Mouse (Mus musculus) hindbrain, embryonic 13.5 days (tissue): ENCODE measurements around the gene Slc43a2. TPM values are rescaled to one million over a fixed set of nuclear protein-coding genes. Genes with fewer than 3 reads are reported as not detected.
A peak's percentile ranks its signal among the peaks of the same experiment; 100 is the strongest.

Experiments
- ATAC-seq: fragments of 200-750 bp; cut with Nextera tagmentation; 2 replicates; pipeline ENCODE4 v1.8.0; 2017; ENCODE audit warnings: moderate TSS enrichment; ENCODE audit not compliant: low FRiP score
- H3K27ac ChIP-seq: fragments of 300-500 bp; sonication (generic); 2 replicates; pipeline ENCODE4 v1.5.1; 2015; ENCODE audit warnings: inconsistent platforms, mild to moderate bottlenecking, moderate library complexity
- H3K27me3 ChIP-seq: fragments of 300-500 bp; sonication (generic); 2 replicates; pipeline ENCODE4 v1.6.1; 2015; ENCODE audit warnings: mild to moderate bottlenecking, inconsistent platforms
- H3K36me3 ChIP-seq: fragments of 300-500 bp; sonication (generic); 2 replicates; pipeline ENCODE4 v1.6.1; 2015; ENCODE audit warnings: mild to moderate bottlenecking, inconsistent platforms
- H3K4me1 ChIP-seq: fragments of 300-500 bp; sonication (generic); replicated peaks from 2 replicates; pipeline ENCODE4 v1.6.1; 2015; ENCODE audit warnings: inconsistent platforms
- H3K4me2 ChIP-seq: fragments of 300-500 bp; sonication (generic); 2 replicates; pipeline ENCODE4 v1.6.1; 2015; ENCODE audit warnings: inconsistent platforms, mild to moderate bottlenecking, moderate library complexity
- H3K4me3 ChIP-seq: fragments of 300-500 bp; sonication (generic); 2 replicates; pipeline ENCODE4 v1.5.1; 2015; ENCODE audit warnings: mild to moderate bottlenecking, inconsistent platforms
- H3K9ac ChIP-seq: fragments of 300-500 bp; sonication (generic); 2 replicates; pipeline ENCODE4 v1.6.1; 2015; ENCODE audit warnings: mild to moderate bottlenecking, inconsistent platforms
- H3K9me3 ChIP-seq: fragments of 300-500 bp; sonication (generic); 2 replicates; pipeline ENCODE4 v1.6.1; 2016; ENCODE audit warnings: inconsistent platforms
- WGBS: fragments of 180-500 bp; shearing (Covaris S2); methylation state at CpG from one replicate; pipeline ENCODE4 v1.1.7; 2015; 5-methylcytosine and 5-hydroxymethylcytosine counted together
- microRNA-seq: library from miRNA; unstranded; fragments of <30 nt; microRNA quantifications from one replicate; pipeline ENCODE4, GENCODE M21; 2016
- polyA plus RNA-seq: library from polyadenylated mRNA; unstranded; fragments of >200 nt; fragmentation: Nextera tagmentation; extraction: Ambion mirVana; gene quantifications from 2 replicates; pipeline ENCODE4 v1.2.1, GENCODE M21; 2015

Slc43a2 gene
- polyA plus RNA-seq, 1 experiment from 2014 or later, result 21.0 TPM

DNA sequence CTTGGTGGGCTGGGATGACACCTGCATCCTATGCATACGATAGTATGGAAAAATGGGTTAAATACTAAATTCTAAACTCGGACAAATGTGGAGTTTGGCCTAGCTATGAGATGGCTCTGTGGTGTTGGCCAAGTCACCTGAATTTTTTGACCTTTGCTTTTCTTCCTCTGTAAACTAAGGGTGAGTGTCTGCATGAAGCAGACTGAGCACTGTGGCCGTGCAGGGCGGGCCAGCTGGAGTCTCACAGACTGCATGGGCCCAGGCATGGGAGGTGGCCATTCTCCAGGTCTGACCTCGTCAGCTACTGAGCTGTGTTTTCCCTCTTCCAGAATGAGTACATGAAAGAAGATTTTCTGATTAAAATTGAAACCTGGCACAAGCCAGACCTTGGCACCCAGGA is 77.3 kb downstream of the Slc43a2 start:
- Histone ChIP-seq H3K9ac (no peak overlapping the region), H3K36me3 (peaks cover 78% of the 10 kb centered on the region), H3K4me2 (no peak overlapping the region), H3K27me3 (no peaks in the 10 kb centered on the region), H3K27ac (no peak overlapping the region), H3K4me3 (no peak overlapping the region), H3K4me1 (no peaks in the 10 kb centered on the region), H3K9me3 (no peaks in the 10 kb centered on the region)
- 93% methylated on average over 5 of the region's 5 CpGs for WGBS
- ATAC-seq, result no peak

DNA sequence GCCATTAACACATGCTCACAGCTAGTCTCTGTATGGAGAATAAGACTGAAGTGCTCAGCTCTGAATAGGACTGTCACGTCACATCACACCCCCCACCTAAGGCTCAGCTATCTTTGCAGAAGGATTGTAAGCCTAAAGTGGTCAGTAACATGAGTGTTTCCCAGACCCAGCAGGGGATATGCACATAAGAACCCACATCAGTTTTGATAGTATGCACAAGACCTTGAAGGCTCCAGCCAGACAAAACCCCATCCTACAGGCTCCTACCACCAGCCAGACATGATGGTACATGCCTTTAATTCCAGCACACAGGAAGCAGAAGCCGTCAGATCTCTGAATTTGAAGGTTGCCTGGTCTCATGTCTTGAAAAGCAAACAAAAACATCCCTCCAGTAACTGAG is 78.5 kb downstream of the Slc43a2 start:
- no peak for ATAC-seq
- H3K4me2 ChIP-seq, result no peak overlapping the region
- H3K27me3 ChIP-seq, result no peaks in the 10 kb centered on the region
- no peak overlapping the region for H3K27ac ChIP-seq
- H3K4me3 ChIP-seq, result no peak overlapping the region
- H3K4me1 ChIP-seq, result no peaks in the 10 kb centered on the region
- no peaks in the 10 kb centered on the region for H3K9me3 ChIP-seq
- 86% methylated on average over 2 of the region's 2 CpGs for WGBS
- H3K9ac ChIP-seq, result no peak overlapping the region
- H3K36me3 ChIP-seq, result peaks cover 81% of the 10 kb centered on the region

DNA sequence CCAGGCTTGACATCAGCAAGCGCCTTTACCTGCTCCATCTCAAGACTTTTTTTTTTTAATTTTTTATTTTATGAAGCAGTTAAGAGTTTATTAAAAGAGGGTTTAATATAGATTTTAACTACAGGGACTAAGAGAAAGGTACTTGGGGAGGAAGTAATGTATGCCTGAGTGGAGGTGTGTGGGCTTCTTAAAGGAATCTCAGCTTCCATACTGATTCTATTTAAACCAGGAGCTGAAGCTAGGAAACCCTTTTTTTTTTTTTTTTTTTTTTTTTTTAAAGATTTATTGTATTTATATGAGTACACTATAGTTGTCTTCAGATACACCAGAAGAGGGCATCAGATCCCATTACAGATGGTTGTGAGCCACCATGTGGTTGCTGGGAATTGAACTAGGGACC is 83.3 kb downstream of the Slc43a2 start:
- no peak overlapping the region for H3K4me3 ChIP-seq
- WGBS, result 100% methylated on average over 1 of the region's 1 CpGs
- no peak overlapping the region for H3K9ac ChIP-seq
- no peak for ATAC-seq
- no peak overlapping the region for H3K4me2 ChIP-seq
- H3K36me3 ChIP-seq, result peaks cover 86% of the 10 kb centered on the region
- no peaks in the 10 kb centered on the region for H3K9me3 ChIP-seq
- no peaks in the 10 kb centered on the region for H3K27me3 ChIP-seq
- H3K27ac ChIP-seq, result no peak overlapping the region
- H3K4me1 ChIP-seq, result no peaks in the 10 kb centered on the region

DNA sequence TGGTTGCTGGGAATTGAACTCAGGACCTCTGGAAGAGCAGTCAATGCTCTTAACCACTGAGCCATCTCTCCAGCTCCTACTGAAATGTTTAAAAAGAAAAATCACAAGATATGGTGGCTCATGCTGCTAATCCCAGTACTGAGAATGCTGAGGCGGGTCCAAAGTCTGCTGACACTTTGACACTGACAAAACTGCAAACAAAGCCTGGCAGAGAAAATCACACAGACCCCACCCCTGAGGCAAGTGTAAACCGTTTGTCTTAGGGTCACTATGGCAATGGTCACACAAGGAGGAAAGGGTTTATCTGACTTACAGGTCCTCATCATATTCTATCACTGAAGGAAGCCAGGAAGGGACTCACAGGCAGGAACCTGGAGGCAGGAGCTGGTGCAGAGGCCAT is 84.1 kb downstream of the Slc43a2 start:
- Histone ChIP-seq H3K27ac (no peak overlapping the region), H3K36me3 (peaks cover 86% of the 10 kb centered on the region), H3K27me3 (no peaks in the 10 kb centered on the region), H3K4me3 (no peak overlapping the region), H3K4me2 (no peak overlapping the region), H3K9ac (no peak overlapping the region), H3K4me1 (no peaks in the 10 kb centered on the region), H3K9me3 (no peaks in the 10 kb centered on the region)
- ATAC-seq, result no peak
- WGBS, result 91% methylated on average over 2 of the region's 2 CpGs

DNA sequence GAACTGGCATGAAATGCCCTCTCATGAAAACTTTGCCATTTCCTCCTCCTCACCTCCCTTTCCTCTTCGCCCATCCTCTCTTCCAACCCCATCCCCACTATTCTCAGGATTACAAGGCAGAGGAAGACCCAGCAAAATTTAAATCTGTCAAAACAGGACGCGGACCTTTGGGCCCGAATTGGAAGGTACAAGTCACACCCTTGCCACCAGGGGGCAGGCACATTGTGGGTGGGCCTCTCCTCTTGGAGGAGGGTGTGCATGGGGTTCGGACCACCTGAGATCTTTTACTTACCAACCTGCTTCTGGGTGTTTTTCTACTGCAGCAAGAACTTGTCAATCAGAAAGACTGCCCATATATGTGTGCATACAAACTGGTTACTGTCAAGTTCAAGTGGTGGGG is 87.6 kb downstream of the Slc43a2 start:
- peaks cover 84% of the 10 kb centered on the region for H3K36me3 ChIP-seq
- ATAC-seq, result no peak
- no peaks in the 10 kb centered on the region for H3K4me1 ChIP-seq
- WGBS, result 90% methylated on average over 5 of the region's 5 CpGs
- no peak overlapping the region for H3K9ac ChIP-seq
- no peaks in the 10 kb centered on the region for H3K9me3 ChIP-seq
- no peak overlapping the region for H3K27ac ChIP-seq
- H3K4me2 ChIP-seq, result no peak overlapping the region
- no peak overlapping the region for H3K4me3 ChIP-seq
- no peaks in the 10 kb centered on the region for H3K27me3 ChIP-seq

DNA sequence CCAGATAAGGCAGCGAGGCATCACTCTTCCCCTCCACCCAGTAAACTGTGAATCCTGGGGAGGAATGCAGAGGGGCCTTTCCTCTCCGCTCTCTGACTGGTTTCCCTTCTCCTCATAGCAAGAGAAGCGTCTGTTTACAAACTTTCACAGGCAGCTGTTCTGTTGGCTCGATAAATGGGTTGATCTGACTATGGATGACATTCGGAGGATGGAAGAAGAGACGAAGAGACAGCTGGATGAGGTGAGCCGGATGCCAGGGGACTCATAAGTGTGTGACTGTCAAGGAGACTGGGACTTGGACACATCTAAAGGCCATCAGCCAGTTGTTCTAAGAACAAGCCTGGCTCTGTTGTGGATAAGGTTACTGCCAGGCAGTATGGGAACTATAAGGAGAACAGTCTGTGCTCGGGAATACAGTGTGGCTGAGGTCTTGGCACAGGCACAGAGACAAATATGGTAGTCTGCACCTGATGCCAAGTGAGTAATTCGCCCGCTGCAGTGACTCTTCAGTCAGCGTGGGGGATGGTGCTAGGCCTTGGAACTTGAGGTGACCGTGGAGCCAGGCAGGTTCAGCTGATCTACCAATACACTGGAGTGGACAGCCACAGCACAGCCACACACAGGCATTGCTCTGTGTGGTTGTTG is 88.8 kb downstream of the Slc43a2 start:
- H3K9ac ChIP-seq, result no peak overlapping the region
- H3K27me3 ChIP-seq, result no peaks in the 10 kb centered on the region
- no peaks in the 10 kb centered on the region for H3K9me3 ChIP-seq
- H3K36me3 ChIP-seq, result peaks cover 82% of the 10 kb centered on the region
- WGBS, result 92% methylated on average over 12 of the region's 12 CpGs
- ATAC-seq, result no peak
- no peak overlapping the region for H3K4me2 ChIP-seq
- no peak overlapping the region for H3K27ac ChIP-seq
- H3K4me3 ChIP-seq, result no peak overlapping the region
- H3K4me1 ChIP-seq, result no peaks in the 10 kb centered on the region

DNA sequence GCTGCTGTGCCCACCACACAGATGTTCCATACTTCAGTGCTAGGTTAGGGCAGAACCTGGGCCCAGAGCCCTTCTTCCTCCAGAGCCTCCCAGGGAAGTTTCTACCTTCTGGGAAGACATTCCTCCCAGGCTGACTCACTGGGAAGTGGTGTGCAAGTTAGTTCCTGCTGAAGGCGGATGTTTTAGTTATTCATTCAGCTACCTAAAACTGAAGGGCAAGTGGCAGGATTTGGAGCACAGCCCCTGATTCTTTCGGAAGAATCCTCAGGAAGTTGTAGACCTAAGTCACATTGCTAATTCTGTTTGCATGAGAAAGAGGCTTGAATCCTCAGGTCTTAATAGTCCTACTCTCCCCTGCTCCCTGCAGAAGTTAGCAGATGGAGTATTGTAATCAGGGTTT is 89.9 kb downstream of the Slc43a2 start:
- WGBS, result 92% methylated on average over 2 of the region's 2 CpGs
- H3K4me3 ChIP-seq, result no peak overlapping the region
- no peaks in the 10 kb centered on the region for H3K27me3 ChIP-seq
- no peak overlapping the region for H3K9ac ChIP-seq
- H3K27ac ChIP-seq, result no peak overlapping the region
- peaks cover 86% of the 10 kb centered on the region for H3K36me3 ChIP-seq
- H3K4me2 ChIP-seq, result no peak overlapping the region
- H3K4me1 ChIP-seq, result no peaks in the 10 kb centered on the region
- ATAC-seq, result no peak
- H3K9me3 ChIP-seq, result no peaks in the 10 kb centered on the region

DNA sequence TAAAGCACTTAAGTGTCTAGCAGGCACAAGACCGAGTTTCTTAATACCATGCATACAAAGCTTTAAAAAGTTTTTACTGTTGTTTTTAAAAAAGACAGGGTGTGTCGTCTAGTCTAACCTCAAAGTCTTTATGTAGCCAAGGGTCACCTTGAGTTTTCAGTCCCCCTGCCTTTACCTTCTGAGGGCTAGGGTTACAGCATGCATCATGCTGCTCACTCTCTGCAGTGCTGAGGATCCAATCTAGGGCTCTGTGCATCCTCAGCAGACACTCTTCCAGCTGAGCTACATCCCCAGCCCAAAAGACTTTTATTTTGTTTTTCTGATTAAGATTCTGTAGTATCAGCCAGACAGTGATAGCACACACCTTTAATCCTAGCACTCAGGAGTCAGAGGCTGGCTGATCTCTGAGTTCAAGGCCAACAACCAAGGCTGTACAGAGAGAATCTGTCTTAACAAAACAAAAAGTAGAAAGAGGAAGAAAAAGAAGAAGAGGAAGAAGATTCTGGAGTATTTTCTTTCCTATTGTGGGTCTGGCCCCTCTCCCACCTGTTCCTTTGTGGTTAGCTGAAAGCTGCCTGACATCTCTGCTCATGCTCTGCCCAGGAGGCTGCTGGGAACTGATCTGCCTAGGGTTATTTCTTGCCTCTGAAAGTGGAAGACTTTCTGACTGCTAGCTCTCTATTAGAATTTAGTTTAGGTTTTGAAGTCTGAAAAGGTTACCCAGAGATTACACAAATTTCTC is 91.3 kb downstream of the Slc43a2 start:
- H3K27me3 ChIP-seq, result no peaks in the 10 kb centered on the region
- H3K9ac ChIP-seq, result no peak overlapping the region
- H3K4me2 ChIP-seq, result no peak overlapping the region
- H3K4me3 ChIP-seq, result no peak overlapping the region
- WGBS, result 93% methylated on average over 2 of the region's 2 CpGs
- peaks cover 88% of the 10 kb centered on the region for H3K36me3 ChIP-seq
- no peak overlapping the region for H3K27ac ChIP-seq
- no peak for ATAC-seq
- H3K4me1 ChIP-seq, result no peaks in the 10 kb centered on the region
- no peaks in the 10 kb centered on the region for H3K9me3 ChIP-seq

DNA sequence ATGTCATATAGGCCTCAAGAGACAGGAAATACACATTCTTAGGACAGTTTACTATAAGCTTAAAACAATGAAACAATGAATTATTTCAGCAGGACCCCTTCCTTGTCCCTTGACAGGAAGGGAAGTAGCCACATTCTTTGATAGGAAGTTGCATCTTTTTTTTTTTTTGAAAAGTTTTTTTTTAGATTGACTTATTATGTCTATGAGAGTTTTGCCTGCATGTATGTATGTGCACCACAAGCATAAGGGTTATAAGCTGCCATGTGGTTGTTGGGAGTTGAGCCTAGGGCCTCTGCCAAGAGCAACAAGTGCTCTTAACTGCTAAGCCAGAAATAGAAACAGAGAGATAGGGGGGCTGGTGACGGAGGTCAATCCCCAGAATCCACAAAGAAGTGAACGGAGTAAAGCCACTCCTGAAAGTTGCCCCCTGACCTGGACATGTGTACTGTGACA is 92.6 kb downstream of the Slc43a2 start:
- 72% methylated on average over 2 of the region's 2 CpGs for WGBS
- Histone ChIP-seq H3K9me3 (no peaks in the 10 kb centered on the region), H3K27ac (0 out of 2 replicates have a peak overlapping the region, but pooled peaks have one; percentile 18), H3K36me3 (peaks cover 86% of the 10 kb centered on the region), H3K9ac (no peak overlapping the region), H3K27me3 (no peaks in the 10 kb centered on the region), H3K4me3 (no peak overlapping the region), H3K4me1 (no peaks in the 10 kb centered on the region), H3K4me2 (no peak overlapping the region)
- no peak for ATAC-seq

DNA sequence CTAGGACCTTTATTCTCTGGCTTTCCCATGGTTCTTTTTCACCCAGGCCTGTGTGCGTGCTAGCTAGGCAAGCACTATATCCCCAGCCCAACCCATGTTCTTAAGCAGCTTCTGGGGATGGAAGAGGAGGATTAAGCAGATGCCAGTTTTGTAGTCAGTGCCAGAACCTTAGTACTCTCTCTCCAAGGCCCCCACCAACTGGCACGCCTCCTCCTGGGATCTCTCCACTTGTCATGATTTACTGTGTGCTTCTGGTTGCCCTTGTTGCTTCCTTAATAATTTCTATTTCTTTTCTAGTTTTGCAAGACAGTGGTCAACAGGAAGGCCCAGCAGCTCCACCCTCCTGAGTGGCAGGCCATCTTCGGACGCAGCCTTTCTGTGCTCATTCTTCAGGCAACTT is 94.3 kb downstream of the Slc43a2 start:
- ATAC-seq, result no peak
- H3K4me3 ChIP-seq, result no peak overlapping the region
- H3K27ac ChIP-seq, result no peak overlapping the region
- H3K27me3 ChIP-seq, result no peaks in the 10 kb centered on the region
- peaks cover 9% of the 10 kb centered on the region for H3K4me1 ChIP-seq
- peaks cover 69% of the 10 kb centered on the region for H3K36me3 ChIP-seq
- no peak overlapping the region for H3K4me2 ChIP-seq
- 94% methylated on average over 4 of the region's 4 CpGs for WGBS
- H3K9me3 ChIP-seq, result no peaks in the 10 kb centered on the region
- H3K9ac ChIP-seq, result no peak overlapping the region

Small RNA genes lying within 50 kb of the gene (microRNA-seq; reads per million reads assigned to microRNA genes)
- gene Mir3971, result not detected

Other genes starting within 250 kb of the Slc43a2 start
- gene Rpa1, start 183.4 kb upstream of the Slc43a2 start, polyA plus RNA-seq, result 58.8 and 63.6 TPM in 2 replicates
- gene Smyd4, start 183.3 kb upstream of the Slc43a2 start, polyA plus RNA-seq, result 16.9 and 17.6 TPM in 2 replicates
- gene Serpinf1, start 109.0 kb upstream of the Slc43a2 start, polyA plus RNA-seq, result 55.4 and 63.1 TPM in 2 replicates
- gene Serpinf2, start 92.1 kb upstream of the Slc43a2 start, polyA plus RNA-seq, result 0.12 TPM in 1 of 2 replicates, not detected in the other
- gene Wdr81, start 77.0 kb upstream of the Slc43a2 start, polyA plus RNA-seq, result 6.2 and 7.1 TPM in 2 replicates
- 2.7 and 3.4 TPM in 2 replicates for gene Tlcd2, start 70.0 kb upstream of the Slc43a2 start, polyA plus RNA-seq
- 49.2 and 51.8 TPM in 2 replicates for gene Prpf8, start 44.9 kb upstream of the Slc43a2 start, polyA plus RNA-seq
- 1.4 and 1.5 TPM in 2 replicates for gene Rilp, start 21.6 kb upstream of the Slc43a2 start, polyA plus RNA-seq
- gene Scarf1, start 18.2 kb upstream of the Slc43a2 start, polyA plus RNA-seq, result 4.6 and 4.8 TPM in 2 replicates
- 94.8 and 101 TPM in 2 replicates for gene Pitpna, start 56.4 kb downstream of the Slc43a2 start, polyA plus RNA-seq
- 38.8 and 41.2 TPM in 2 replicates for gene Inpp5k, start 99.3 kb downstream of the Slc43a2 start, polyA plus RNA-seq
- 8.8 and 9.6 TPM in 2 replicates for gene Myo1c, start 118.8 kb downstream of the Slc43a2 start, polyA plus RNA-seq
- 120 TPM in 2 replicates for gene Crk, start 147.6 kb downstream of the Slc43a2 start, polyA plus RNA-seq
- gene Ywhae, start 201.2 kb downstream of the Slc43a2 start, polyA plus RNA-seq, result 1,500 and 1,527 TPM in 2 replicates